ENCODE assay signal across 9 mouse cellular contexts in genomic region chr13:21401166-21401565, GRCm38 (mm10). TPM values are rescaled to one million over a fixed set of nuclear protein-coding genes. Genes with fewer than 3 reads are reported as not detected.
DNase-seq lines count a peak whose midpoint lies in the region; ATAC-seq and TF ChIP-seq lines count a peak whose summit lies in the region.
"Had no signal": no experiment of that assay in that cellular context is flagged by ENCODE, and none has a peak within 500 bp of the region (broad histone marks: within the 10 kb centered on the region; RNA-seq: fewer than 3 reads in every experiment).

No protein-coding gene starts in this region.

- H3K4me2 ChIP-seq in heart, embryonic 13.5 days, result peak overlapping the region; percentile 81
- H3K4me2 ChIP-seq in hindbrain, embryonic 15.5 days, result peak overlapping the region; percentile 70
- peak overlapping the region; percentile 83 for H3K4me2 ChIP-seq in midbrain, embryonic 13.5 days (replicated peaks)

- peaks cover 25% of the 10 kb centered on the region for H3K36me3 ChIP-seq in heart, embryonic 13.5 days
- H3K36me3 ChIP-seq in hindbrain, embryonic 15.5 days, result peaks cover 3% of the 10 kb centered on the region
- peaks cover 23% of the 10 kb centered on the region for H3K36me3 ChIP-seq in midbrain, embryonic 13.5 days

- 0 out of 2 replicates have a peak overlapping the region, but pooled peaks have one; percentile 91 for H3K27ac ChIP-seq in heart, embryonic 13.5 days (replicated peaks)
- no peak overlapping the region for H3K27ac ChIP-seq in cortical plate, adult 2 months (ENCODE audit: insufficient read depth, low read length)
- H3K27ac ChIP-seq in hindbrain, embryonic 15.5 days (replicated peaks), result no peak overlapping the region
- no peak overlapping the region for H3K27ac ChIP-seq in midbrain, embryonic 13.5 days

- no peaks in the 10 kb centered on the region for H3K9me3 ChIP-seq in heart, embryonic 13.5 days
- no peaks in the 10 kb centered on the region for H3K9me3 ChIP-seq in hindbrain, embryonic 15.5 days
- no peaks in the 10 kb centered on the region for H3K9me3 ChIP-seq in midbrain, embryonic 13.5 days

- H3K4me3 ChIP-seq in heart, embryonic 13.5 days, result peak overlapping the region; percentile 82
- peak overlapping the region; percentile 100; the same call in 1 of the 2 replicates for H3K4me3 ChIP-seq in cortical plate, adult 2 months (ENCODE audit: insufficient read depth, low read length)
- H3K4me3 ChIP-seq in hindbrain, embryonic 15.5 days, result peak overlapping the region; percentile 60
- peak overlapping the region; percentile 85 for H3K4me3 ChIP-seq in midbrain, embryonic 13.5 days (replicated peaks)

- WGBS in heart, embryonic 13.5 days, result 65% methylated on average over 3 of the region's 3 CpGs
- WGBS in hindbrain, embryonic 15.5 days, result 89% methylated on average over 3 of the region's 3 CpGs
- 84% methylated on average over 3 of the region's 3 CpGs for WGBS in midbrain, embryonic 13.5 days

- no peaks in the 10 kb centered on the region for H3K27me3 ChIP-seq in heart, embryonic 13.5 days (replicated peaks)
- H3K27me3 ChIP-seq in hindbrain, embryonic 15.5 days, result no peaks in the 10 kb centered on the region
- H3K27me3 ChIP-seq in midbrain, embryonic 13.5 days, result no peaks in the 10 kb centered on the region; the same call in 1 of the 2 replicates

- no peak for ATAC-seq in heart, embryonic 13.5 days (ENCODE audit: extremely low read depth, insufficient number of reproducible peaks, low FRiP score, low TSS enrichment)
- ATAC-seq in hindbrain, embryonic 15.5 days (ENCODE audit: low FRiP score, low read depth), result no peak
- no peak for ATAC-seq in midbrain, embryonic 13.5 days

- H3K9ac ChIP-seq in heart, embryonic 13.5 days, result peak overlapping the region; percentile 94
- H3K9ac ChIP-seq in hindbrain, embryonic 15.5 days, result no peak overlapping the region
- H3K9ac ChIP-seq in midbrain, embryonic 13.5 days (replicated peaks), result peak overlapping the region; percentile 84; the same call in 1 of the 2 replicates

- no peak for DNase-seq in heart, postnatal 10 days
- DNase-seq in thymus, postnatal 0 days (ENCODE audit: low spot score), result no peak
- DNase-seq in lung, adult 18-20 months, result no peak
- no peak for DNase-seq in yolk sac, embryonic 10.5 days (ENCODE audit: low spot score)

- TF ChIP-seq POLR2A in cortical plate, adult 2 months (IDR thresholded peaks at IDR 0.05; ENCODE audit: extremely low read depth, insufficient read depth, low read length), result no peak

- intact Hi-C loops in heart, postnatal 10 days (cut with DNase I), result loop anchor here (10.0 kb wide), 1 partner anchor 314 kb away; the partner anchor contains the start of genes Hist1h2ai, Hist1h2bl and Hist1h3h

- H3K4me1 ChIP-seq in heart, embryonic 13.5 days, result peaks cover 32% of the 10 kb centered on the region
- peaks cover 6% of the 10 kb centered on the region for H3K4me1 ChIP-seq in cortical plate, adult 2 months (ENCODE audit: control insufficient read depth, insufficient read depth, low read length)
- peaks cover 31% of the 10 kb centered on the region for H3K4me1 ChIP-seq in hindbrain, embryonic 15.5 days (replicated peaks)
- H3K4me1 ChIP-seq in midbrain, embryonic 13.5 days (replicated peaks), result peaks cover 27% of the 10 kb centered on the region

- TF ChIP-seq CTCF in cortical plate, adult 2 months (IDR thresholded peaks at IDR 0.05; ENCODE audit: extremely low read depth, insufficient read depth, low read length), result no peak

RNA-seq across cellular contexts. Expression of gene Zkscan3, which starts 1.4 kb away (rescaled TPM):
- polyA plus RNA-seq in heart, embryonic 13.5 days (2015; fragmentation: Nextera tagmentation; extraction: Ambion mirVana), result 61.2 and 72.2 TPM in 2 replicates
- total RNA-seq in heart, postnatal 10 days (2021), result 10 to 100 TPM; 38.9 to 39.0 TPM
- polyA plus RNA-seq in cortical plate, adult 2 months (2012; rRNA removed), result 46.5 and 48.1 TPM in 2 replicates
- polyA plus RNA-seq in hindbrain, embryonic 15.5 days (2015; fragmentation: Nextera tagmentation; extraction: Ambion mirVana), result 65.8 and 71.1 TPM in 2 replicates
- 94.9 and 95.7 TPM in 2 replicates for polyA plus RNA-seq in midbrain, embryonic 13.5 days (2015; fragmentation: Nextera tagmentation; extraction: Ambion mirVana)
- 49.1 and 58.1 TPM in 2 replicates for polyA plus RNA-seq in thymus, postnatal 0 days (2015; fragmentation: Nextera tagmentation; extraction: Ambion mirVana)

RNA-seq across cellular contexts. Expression of gene Zscan12, which starts 38.5 kb away (rescaled TPM):
- 7.1 and 7.7 TPM in 2 replicates for polyA plus RNA-seq in heart, embryonic 13.5 days (2015; fragmentation: Nextera tagmentation; extraction: Ambion mirVana)
- total RNA-seq in heart, postnatal 10 days (2021), result 1 to 10 TPM; 6.3 to 7.1 TPM
- 5.7 and 6.3 TPM in 2 replicates for polyA plus RNA-seq in cortical plate, adult 2 months (2012; rRNA removed)
- polyA plus RNA-seq in hindbrain, embryonic 15.5 days (2015; fragmentation: Nextera tagmentation; extraction: Ambion mirVana), result 11.0 and 12.7 TPM in 2 replicates
- polyA plus RNA-seq in midbrain, embryonic 13.5 days (2015; fragmentation: Nextera tagmentation; extraction: Ambion mirVana), result 15.5 and 16.8 TPM in 2 replicates
- 10.4 and 11.3 TPM in 2 replicates for polyA plus RNA-seq in thymus, postnatal 0 days (2015; fragmentation: Nextera tagmentation; extraction: Ambion mirVana)

RNA-seq across cellular contexts. Expression of gene Pgbd1, which starts 39.7 kb away (rescaled TPM):
- polyA plus RNA-seq in heart, embryonic 13.5 days (2015; fragmentation: Nextera tagmentation; extraction: Ambion mirVana), result 3.1 and 3.2 TPM in 2 replicates
- under 1 TPM; 0.36 to 0.89 TPM for total RNA-seq in heart, postnatal 10 days (2021)
- 2.3 and 3.1 TPM in 2 replicates for polyA plus RNA-seq in cortical plate, adult 2 months (2012; rRNA removed)
- polyA plus RNA-seq in hindbrain, embryonic 15.5 days (2015; fragmentation: Nextera tagmentation; extraction: Ambion mirVana), result 2.8 and 4.2 TPM in 2 replicates
- 4.5 and 5.8 TPM in 2 replicates for polyA plus RNA-seq in midbrain, embryonic 13.5 days (2015; fragmentation: Nextera tagmentation; extraction: Ambion mirVana)
- 1.4 and 1.5 TPM in 2 replicates for polyA plus RNA-seq in thymus, postnatal 0 days (2015; fragmentation: Nextera tagmentation; extraction: Ambion mirVana)

RNA-seq across cellular contexts. Expression of gene Zscan26, which starts 52.4 kb away (rescaled TPM):
- polyA plus RNA-seq in heart, embryonic 13.5 days (2015; fragmentation: Nextera tagmentation; extraction: Ambion mirVana), result 28.0 and 29.7 TPM in 2 replicates
- total RNA-seq in heart, postnatal 10 days (2021), result 10 to 100 TPM; 20.6 to 22.4 TPM
- polyA plus RNA-seq in cortical plate, adult 2 months (2012; rRNA removed), result 66.4 and 70.2 TPM in 2 replicates
- polyA plus RNA-seq in hindbrain, embryonic 15.5 days (2015; fragmentation: Nextera tagmentation; extraction: Ambion mirVana), result 23.7 and 24.3 TPM in 2 replicates
- 25.8 and 25.9 TPM in 2 replicates for polyA plus RNA-seq in midbrain, embryonic 13.5 days (2015; fragmentation: Nextera tagmentation; extraction: Ambion mirVana)
- 18.1 and 23.6 TPM in 2 replicates for polyA plus RNA-seq in thymus, postnatal 0 days (2015; fragmentation: Nextera tagmentation; extraction: Ambion mirVana)

RNA-seq across cellular contexts. Expression of gene Olfr1367, which starts 54.5 kb away (rescaled TPM):
- not detected in 2 replicates for polyA plus RNA-seq in heart, embryonic 13.5 days (2015; fragmentation: Nextera tagmentation; extraction: Ambion mirVana)
- total RNA-seq in heart, postnatal 10 days (2021), result not detected
- polyA plus RNA-seq in cortical plate, adult 2 months (2012; rRNA removed), result not detected in 2 replicates
- not detected in 2 replicates for polyA plus RNA-seq in hindbrain, embryonic 15.5 days (2015; fragmentation: Nextera tagmentation; extraction: Ambion mirVana)
- not detected in 2 replicates for polyA plus RNA-seq in midbrain, embryonic 13.5 days (2015; fragmentation: Nextera tagmentation; extraction: Ambion mirVana)
- polyA plus RNA-seq in thymus, postnatal 0 days (2015; fragmentation: Nextera tagmentation; extraction: Ambion mirVana), result not detected in 2 replicates
- polyA plus RNA-seq: brain, embryonic 14.5 days had no signal
